Mouse (Mus musculus): ENCODE data around the gene Insm1. TPM values are rescaled to one million over a fixed set of nuclear protein-coding genes. Genes with fewer than 3 reads are reported as not detected.

The Insm1 gene
- polyA plus RNA-seq, 1 experiment from 2014 or later = not detected

GRCm38 (mm10) chr2:146258736-146259469 lies 37.2 kb downstream of the Insm1 start:
- Histone ChIP-seq H3K4me3 (ENCODE audit: control insufficient read depth in 1 of 2, insufficient read depth in 1 of 2, low read depth in 1 of 2, low read length in 2 of 2) (no peak overlapping the region), H3K27me3 (ENCODE audit: control insufficient read depth, insufficient read depth, low read length) (no peaks in the 10 kb centered on the region), H3K36me3 (ENCODE audit: control insufficient read depth, insufficient read depth, low read length) (no peaks in the 10 kb centered on the region), H3K27ac (replicated peaks in 1 of 2; ENCODE audit: control insufficient read depth in 1 of 2, insufficient read depth in 1 of 2, low read depth in 2 of 2, low read length in 2 of 2) (no peak overlapping the region), H3K4me1 (ENCODE audit: control insufficient read depth in 2 of 2, insufficient read depth in 2 of 2, low read length in 2 of 2) (peaks cover 10 to 22% of the 10 kb centered on the region in 2 experiments), H3K9ac (ENCODE audit: low read length) (no peak overlapping the region), H3K4me2 (ENCODE audit: low read length) (peak overlapping the region; percentile 27), H3K9me3 (ENCODE audit: control insufficient read depth, low read length) (no peaks in the 10 kb centered on the region)
- WGBS = 22% methylated on average over 10 of the region's 10 CpGs
- 0 out of 2 replicates have a peak, but pooled peaks have one; percentile 43 for ATAC-seq (ENCODE audit: insufficient number of reproducible peaks, insufficient read depth, low FRiP score, low read depth)

DNA sequence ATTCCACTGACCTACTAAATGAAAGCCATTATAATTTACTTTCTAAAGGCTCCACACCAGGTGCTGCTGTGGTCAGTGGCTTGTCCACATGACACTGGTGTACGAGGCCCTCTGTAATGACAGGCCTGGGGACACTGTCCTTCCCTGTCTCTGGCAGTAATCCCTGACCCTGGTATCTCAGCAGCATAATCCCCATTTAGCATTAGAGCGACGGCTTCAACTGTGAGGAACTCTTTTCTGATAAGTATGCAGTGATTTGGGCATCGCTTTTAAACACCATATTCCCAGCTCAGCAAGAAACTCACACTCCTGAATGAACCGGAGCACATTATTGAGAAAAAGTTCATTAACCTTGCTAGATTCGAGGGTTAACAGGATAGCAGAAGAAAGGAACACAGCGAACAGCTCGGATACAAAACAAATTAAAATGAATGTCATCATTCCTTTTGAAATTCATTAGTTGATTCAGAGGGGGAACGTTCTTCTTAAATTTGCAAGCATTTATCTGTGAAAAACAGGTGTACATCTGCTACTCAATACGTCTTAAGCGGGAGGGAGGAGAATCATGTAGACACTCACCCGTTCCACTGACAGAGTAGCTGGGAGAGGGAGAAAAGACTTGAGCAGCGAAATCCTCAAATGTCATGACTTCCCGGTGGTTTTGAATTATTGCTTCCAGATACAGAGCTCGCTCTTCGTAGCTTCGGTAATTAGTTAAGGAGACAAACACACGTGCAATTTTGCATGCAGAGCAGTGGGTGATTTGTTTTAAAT lies 38.3 kb downstream of the Insm1 start:
- no peaks in the 10 kb centered on the region for H3K36me3 ChIP-seq (ENCODE audit: control insufficient read depth, insufficient read depth, low read length)
- no peak overlapping the region for H3K27ac ChIP-seq (replicated peaks in 1 of 2; ENCODE audit: control insufficient read depth in 1 of 2, insufficient read depth in 1 of 2, low read depth in 2 of 2, low read length in 2 of 2)
- no peak overlapping the region for H3K9ac ChIP-seq (ENCODE audit: low read length)
- 64% methylated on average over 18 of the region's 18 CpGs for WGBS
- no peaks in the 10 kb centered on the region for H3K9me3 ChIP-seq (ENCODE audit: control insufficient read depth, low read length)
- peaks cover 11 to 24% of the 10 kb centered on the region in 2 experiments for H3K4me1 ChIP-seq (ENCODE audit: control insufficient read depth in 2 of 2, insufficient read depth in 2 of 2, low read length in 2 of 2)
- ATAC-seq (ENCODE audit: insufficient number of reproducible peaks, insufficient read depth, low FRiP score, low read depth) = no peak
- no peaks in the 10 kb centered on the region for H3K27me3 ChIP-seq (ENCODE audit: control insufficient read depth, insufficient read depth, low read length)
- H3K4me3 ChIP-seq (ENCODE audit: control insufficient read depth in 1 of 2, insufficient read depth in 1 of 2, low read depth in 1 of 2, low read length in 2 of 2) = no peak overlapping the region
- H3K4me2 ChIP-seq (ENCODE audit: low read length) = no peak overlapping the region

DNA sequence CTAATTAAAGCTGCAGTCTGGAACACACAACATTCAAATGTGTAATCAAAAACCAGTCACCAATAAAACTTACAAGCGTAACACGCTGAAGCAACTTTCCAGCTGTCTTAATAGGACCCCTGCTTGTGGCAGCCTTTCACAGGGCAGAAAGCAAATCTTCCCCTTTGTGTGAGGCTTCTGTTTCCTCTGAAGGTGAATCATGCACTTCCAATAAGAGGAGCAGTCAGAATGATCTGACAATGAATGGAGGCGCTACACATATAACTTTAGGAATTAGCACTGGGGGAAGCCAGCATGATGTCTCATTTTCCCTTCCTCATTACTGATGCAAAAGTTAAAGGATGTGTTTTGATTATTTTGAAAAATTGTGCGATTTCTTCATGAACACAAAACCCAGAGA lies 39.4 kb downstream of the Insm1 start:
- ATAC-seq (ENCODE audit: insufficient number of reproducible peaks, insufficient read depth, low FRiP score, low read depth) = no peak
- no peaks in the 10 kb centered on the region for H3K36me3 ChIP-seq (ENCODE audit: control insufficient read depth, insufficient read depth, low read length)
- H3K4me1 ChIP-seq (ENCODE audit: control insufficient read depth in 2 of 2, insufficient read depth in 2 of 2, low read length in 2 of 2) = peaks cover 13 to 29% of the 10 kb centered on the region in 2 experiments
- no peaks in the 10 kb centered on the region for H3K27me3 ChIP-seq (ENCODE audit: control insufficient read depth, insufficient read depth, low read length)
- no peak overlapping the region for H3K4me2 ChIP-seq (ENCODE audit: low read length)
- no peaks in the 10 kb centered on the region for H3K9me3 ChIP-seq (ENCODE audit: control insufficient read depth, low read length)
- H3K27ac ChIP-seq (replicated peaks in 1 of 2; ENCODE audit: control insufficient read depth in 1 of 2, insufficient read depth in 1 of 2, low read depth in 2 of 2, low read length in 2 of 2) = no peak overlapping the region
- no peak overlapping the region for H3K4me3 ChIP-seq (ENCODE audit: control insufficient read depth in 1 of 2, insufficient read depth in 1 of 2, low read depth in 1 of 2, low read length in 2 of 2)
- 87% methylated on average over 4 of the region's 4 CpGs for WGBS
- no peak overlapping the region for H3K9ac ChIP-seq (ENCODE audit: low read length)

GRCm38 (mm10) chr2:146262215-146262614 lies 40.5 kb downstream of the Insm1 start:
- Histone ChIP-seq H3K36me3 (ENCODE audit: control insufficient read depth, insufficient read depth, low read length) (no peaks in the 10 kb centered on the region), H3K4me2 (ENCODE audit: low read length) (no peak overlapping the region), H3K9ac (ENCODE audit: low read length) (no peak overlapping the region), H3K4me3 (ENCODE audit: control insufficient read depth in 1 of 2, insufficient read depth in 1 of 2, low read depth in 1 of 2, low read length in 2 of 2) (no peak overlapping the region), H3K9me3 (ENCODE audit: control insufficient read depth, low read length) (no peaks in the 10 kb centered on the region), H3K4me1 (ENCODE audit: control insufficient read depth in 2 of 2, insufficient read depth in 2 of 2, low read length in 2 of 2) (peaks cover 13 to 24% of the 10 kb centered on the region in 2 experiments), H3K27ac (replicated peaks in 1 of 2; ENCODE audit: control insufficient read depth in 1 of 2, insufficient read depth in 1 of 2, low read depth in 2 of 2, low read length in 2 of 2) (no peak overlapping the region), H3K27me3 (ENCODE audit: control insufficient read depth, insufficient read depth, low read length) (no peaks in the 10 kb centered on the region)
- 44% methylated on average over 10 of the region's 10 CpGs for WGBS
- no peak for ATAC-seq (ENCODE audit: insufficient number of reproducible peaks, insufficient read depth, low FRiP score, low read depth)

GRCm38 (mm10) chr2:146262966-146263365 lies 41.2 kb downstream of the Insm1 start:
- no peak overlapping the region for H3K27ac ChIP-seq (replicated peaks in 1 of 2; ENCODE audit: control insufficient read depth in 1 of 2, insufficient read depth in 1 of 2, low read depth in 2 of 2, low read length in 2 of 2)
- no peak overlapping the region for H3K4me3 ChIP-seq (ENCODE audit: control insufficient read depth in 1 of 2, insufficient read depth in 1 of 2, low read depth in 1 of 2, low read length in 2 of 2)
- ATAC-seq (ENCODE audit: insufficient number of reproducible peaks, insufficient read depth, low FRiP score, low read depth) = no peak
- no peaks in the 10 kb centered on the region for H3K36me3 ChIP-seq (ENCODE audit: control insufficient read depth, insufficient read depth, low read length)
- no peaks in the 10 kb centered on the region for H3K9me3 ChIP-seq (ENCODE audit: control insufficient read depth, low read length)
- H3K4me1 ChIP-seq (ENCODE audit: control insufficient read depth in 2 of 2, insufficient read depth in 2 of 2, low read length in 2 of 2) = peaks cover 11 to 20% of the 10 kb centered on the region in 2 experiments
- no peak overlapping the region for H3K9ac ChIP-seq (ENCODE audit: low read length)
- no peaks in the 10 kb centered on the region for H3K27me3 ChIP-seq (ENCODE audit: control insufficient read depth, insufficient read depth, low read length)
- no peak overlapping the region for H3K4me2 ChIP-seq (ENCODE audit: low read length)

DNA sequence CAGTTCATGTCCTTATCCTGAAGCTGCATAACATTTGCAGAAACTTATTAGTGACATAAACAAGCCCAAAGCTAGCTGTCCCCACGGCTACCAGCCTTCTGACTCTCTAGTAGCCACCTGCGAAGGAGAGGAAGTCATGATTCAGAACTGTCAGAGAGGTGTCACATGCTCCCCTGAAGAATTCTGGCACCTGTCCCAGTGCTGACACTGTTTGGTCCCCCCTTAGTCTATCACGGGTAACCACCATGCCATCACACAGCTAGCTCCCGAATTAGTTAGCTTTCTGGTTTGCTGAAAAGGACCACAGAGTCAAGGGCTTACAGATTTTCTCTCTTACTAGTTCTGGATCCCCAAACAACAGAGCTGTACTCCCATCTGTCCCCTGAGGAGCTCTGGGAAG lies 43.3 kb downstream of the Insm1 start:
- peaks cover 7% of the 10 kb centered on the region in 2 experiments for H3K4me1 ChIP-seq (ENCODE audit: control insufficient read depth in 2 of 2, insufficient read depth in 2 of 2, low read length in 2 of 2)
- ATAC-seq (ENCODE audit: insufficient number of reproducible peaks, insufficient read depth, low FRiP score, low read depth) = no peak
- no peaks in the 10 kb centered on the region for H3K27me3 ChIP-seq (ENCODE audit: control insufficient read depth, insufficient read depth, low read length)
- H3K27ac ChIP-seq (replicated peaks in 1 of 2; ENCODE audit: control insufficient read depth in 1 of 2, insufficient read depth in 1 of 2, low read depth in 2 of 2, low read length in 2 of 2) = no peak overlapping the region
- 32% methylated on average over 4 of the region's 4 CpGs for WGBS
- no peak overlapping the region for H3K9ac ChIP-seq (ENCODE audit: low read length)
- no peak overlapping the region for H3K4me3 ChIP-seq (ENCODE audit: control insufficient read depth in 1 of 2, insufficient read depth in 1 of 2, low read depth in 1 of 2, low read length in 2 of 2)
- H3K4me2 ChIP-seq (ENCODE audit: low read length) = no peak overlapping the region
- no peaks in the 10 kb centered on the region for H3K9me3 ChIP-seq (ENCODE audit: control insufficient read depth, low read length)
- no peaks in the 10 kb centered on the region for H3K36me3 ChIP-seq (ENCODE audit: control insufficient read depth, insufficient read depth, low read length)

GRCm38 (mm10) chr2:146266539-146266938 lies 44.8 kb downstream of the Insm1 start:
- H3K4me3 ChIP-seq (ENCODE audit: control insufficient read depth in 1 of 2, insufficient read depth in 1 of 2, low read depth in 1 of 2, low read length in 2 of 2) = no peak overlapping the region
- no peaks in the 10 kb centered on the region for H3K36me3 ChIP-seq (ENCODE audit: control insufficient read depth, insufficient read depth, low read length)
- WGBS = 82% methylated on average over 3 of the region's 3 CpGs
- peaks cover 7% of the 10 kb centered on the region in 2 experiments for H3K4me1 ChIP-seq (ENCODE audit: control insufficient read depth in 2 of 2, insufficient read depth in 2 of 2, low read length in 2 of 2)
- no peaks in the 10 kb centered on the region for H3K9me3 ChIP-seq (ENCODE audit: control insufficient read depth, low read length)
- H3K27ac ChIP-seq (replicated peaks in 1 of 2; ENCODE audit: control insufficient read depth in 1 of 2, insufficient read depth in 1 of 2, low read depth in 2 of 2, low read length in 2 of 2) = no peak overlapping the region
- no peak overlapping the region for H3K4me2 ChIP-seq (ENCODE audit: low read length)
- H3K9ac ChIP-seq (ENCODE audit: low read length) = no peak overlapping the region
- no peaks in the 10 kb centered on the region for H3K27me3 ChIP-seq (ENCODE audit: control insufficient read depth, insufficient read depth, low read length)
- no peak for ATAC-seq (ENCODE audit: insufficient number of reproducible peaks, insufficient read depth, low FRiP score, low read depth)

All from heart, embryonic 14.5 days (tissue).